ENCODE assay signal across 22 mouse cellular contexts in the genomic region with DNA sequence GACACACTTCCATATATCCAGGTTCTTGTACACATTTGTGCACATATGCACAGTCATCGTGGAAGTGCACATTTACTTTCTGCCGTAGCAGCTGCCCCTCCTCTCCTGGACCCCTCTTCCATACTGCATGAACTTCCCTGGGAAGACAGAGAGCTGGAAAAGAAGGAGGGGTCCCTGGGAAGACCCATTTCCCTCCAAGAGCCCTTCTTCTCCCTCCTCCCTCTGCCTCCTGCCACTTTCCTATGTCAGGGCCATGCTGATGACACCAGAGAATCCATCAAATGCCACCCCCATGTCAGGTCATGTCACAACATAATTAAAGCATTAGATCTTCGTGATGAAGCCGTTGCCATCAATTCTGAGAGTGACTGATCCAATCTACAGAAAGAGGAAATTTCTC. TPM values are rescaled to one million over a fixed set of nuclear protein-coding genes. Genes with fewer than 3 reads are reported as not detected.
"Had no signal": no experiment of that assay in that cellular context is flagged by ENCODE, and none has a peak within 500 bp of the region (broad histone marks: within the 10 kb centered on the region; RNA-seq: fewer than 3 reads in every experiment).

No protein-coding gene starts in this region.

- H3K4me2 ChIP-seq: lung, embryonic 14.5 days; midbrain, embryonic 12.5 days; neural tube, embryonic 13.5 days; neural tube, embryonic 15.5 days had no signal

- H3K27ac ChIP-seq: midbrain, embryonic 10.5 days; midbrain, embryonic 12.5 days; neural tube, embryonic 13.5 days; neural tube, embryonic 15.5 days had no signal

- DNase-seq: lung, adult 18-20 months; lung, embryonic 14.5 days; lung, postnatal 10 days; lung, postnatal 4 days; midbrain, embryonic 14.5 days; retina, postnatal 1 day; right cerebral cortex, adult 18-20 months; right cerebral cortex, postnatal 25 days; right cerebral cortex, postnatal 4 days; spleen, adult 18-20 months; thymus, adult 18-20 months; thymus, postnatal 14 days; thymus, postnatal 36 days had no signal

- H3K27me3 ChIP-seq: neural tube, embryonic 13.5 days; neural tube, embryonic 15.5 days had no signal

- H3K9me3 ChIP-seq: midbrain, embryonic 10.5 days; midbrain, embryonic 12.5 days; neural tube, embryonic 13.5 days; neural tube, embryonic 15.5 days had no signal

- H3K4me1 ChIP-seq: midbrain, embryonic 10.5 days; midbrain, embryonic 12.5 days; neural tube, embryonic 13.5 days; neural tube, embryonic 15.5 days had no signal

- H3K9ac ChIP-seq: lung, embryonic 14.5 days; midbrain, embryonic 12.5 days; neural tube, embryonic 13.5 days; neural tube, embryonic 15.5 days had no signal

- H3K4me3 ChIP-seq: midbrain, embryonic 10.5 days; midbrain, embryonic 12.5 days; myocyte; neural tube, embryonic 13.5 days; neural tube, embryonic 15.5 days had no signal

- H3K36me3 ChIP-seq: midbrain, embryonic 10.5 days; midbrain, embryonic 12.5 days; neural tube, embryonic 13.5 days; neural tube, embryonic 15.5 days had no signal

RNA-seq across cellular contexts. Expression of a gene that starts 38.6 kb away (rescaled TPM):
- total RNA-seq: megakaryocyte, adult 5-6 weeks; megakaryocyte-erythroid progenitor cell, adult 5-6 weeks had no signal
- polyA plus RNA-seq: liver, embryonic 16.5 days; thymus, postnatal 0 days had no signal
